Mouse (Mus musculus): ENCODE results near the gene Slc38a6.

DNA sequence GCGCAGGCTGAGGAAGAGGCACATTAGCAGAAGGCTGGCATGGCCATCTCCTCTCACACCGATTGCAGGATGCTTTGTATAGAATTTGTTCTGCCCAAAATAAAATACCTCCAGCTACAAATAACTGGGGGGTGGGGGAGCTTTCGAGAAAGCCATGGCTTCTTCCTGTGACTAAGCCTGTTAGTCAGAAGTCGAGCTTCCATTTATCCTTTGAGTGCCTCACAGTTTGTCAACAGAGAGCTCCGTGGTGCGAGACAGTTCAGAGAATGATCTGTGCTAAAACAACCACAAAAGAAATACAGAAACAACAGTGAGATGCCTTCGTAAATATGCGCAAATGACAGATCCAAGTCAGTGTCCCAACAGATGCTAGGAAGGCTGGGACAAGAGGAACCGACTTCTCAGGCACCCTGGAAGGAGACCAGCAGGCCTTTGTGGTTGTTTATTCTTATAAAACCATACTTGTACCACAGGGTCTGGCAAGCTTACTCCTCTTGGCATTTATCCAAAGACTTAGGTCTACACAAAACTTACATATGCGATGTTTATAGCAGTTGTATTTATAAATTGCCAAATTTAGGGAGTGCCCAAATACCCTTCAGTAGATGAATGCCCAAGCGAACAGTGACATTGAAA, 9.0 kb downstream of the Slc38a6 start:
- no peak for TF ChIP-seq POLR2A (IDR thresholded peaks at IDR 0.05; ENCODE audit: control insufficient read depth, extremely low read depth, insufficient read depth, low read length, poor library complexity)
- no peak for TF ChIP-seq CTCF (IDR thresholded peaks at IDR 0.05; ENCODE audit: borderline replicate concordance, control insufficient read depth, extremely low read depth, insufficient read depth, low read length, poor library complexity)
